Mouse (Mus musculus): Measurements from ENCODE around the gene Ifitm7.
A peak's percentile ranks its signal among the peaks of the same experiment; 100 is the strongest.
"Not testable (repeated sequence)": the region's sequence is repeated elsewhere in the genome, so short reads cannot be mapped to it uniquely, and the experiment has no call there.

Gene Ifitm7

DNA sequence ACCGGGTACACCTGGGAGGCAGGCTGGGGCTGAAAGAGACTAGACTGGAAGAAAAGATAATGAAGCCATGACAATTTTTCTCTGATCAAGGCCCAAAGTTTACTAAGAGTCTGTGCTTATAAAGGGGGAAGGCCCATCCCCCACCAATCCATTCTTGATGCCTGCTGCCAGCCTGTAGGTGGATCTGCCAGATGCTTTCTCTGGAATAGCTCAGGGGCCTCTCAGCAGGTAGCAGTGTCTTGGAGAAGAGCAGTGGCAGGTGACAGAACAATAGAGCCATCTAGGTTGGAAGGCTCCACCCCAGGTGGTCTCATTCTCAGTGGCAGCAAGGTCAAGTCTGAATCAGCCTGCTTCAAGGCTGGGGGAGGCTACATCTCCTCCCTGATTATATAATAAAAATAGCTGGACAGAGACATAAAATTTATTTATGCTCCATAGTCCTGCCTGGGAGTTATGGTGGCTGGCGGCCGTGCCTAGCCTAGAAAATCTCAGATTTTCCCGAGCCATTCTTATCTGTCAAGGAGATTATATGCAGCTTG, 10.3 kb downstream of the Ifitm7 start:
- not testable (repeated sequence) for DNase-seq

DNA sequence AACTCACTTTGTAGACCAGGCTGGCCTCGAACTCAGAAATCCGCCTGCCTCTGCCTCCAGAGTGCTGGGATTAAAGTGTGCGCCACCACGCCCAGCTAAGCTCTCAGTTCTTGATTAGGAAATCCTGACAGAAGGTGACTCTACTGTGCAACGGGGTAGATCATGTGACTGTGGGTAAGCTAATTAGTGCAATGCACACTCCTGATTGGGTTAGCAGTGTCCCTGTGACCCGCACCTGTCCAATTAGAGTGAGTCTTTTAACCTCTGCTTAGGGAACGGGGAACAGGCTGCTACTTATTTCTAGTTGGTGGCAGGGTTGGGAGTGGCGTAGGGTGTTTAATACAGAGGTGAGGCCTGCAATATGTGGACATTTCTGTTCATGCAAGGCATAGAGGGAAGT, 14.6 kb downstream of the Ifitm7 start:
- no peak for DNase-seq

DNA sequence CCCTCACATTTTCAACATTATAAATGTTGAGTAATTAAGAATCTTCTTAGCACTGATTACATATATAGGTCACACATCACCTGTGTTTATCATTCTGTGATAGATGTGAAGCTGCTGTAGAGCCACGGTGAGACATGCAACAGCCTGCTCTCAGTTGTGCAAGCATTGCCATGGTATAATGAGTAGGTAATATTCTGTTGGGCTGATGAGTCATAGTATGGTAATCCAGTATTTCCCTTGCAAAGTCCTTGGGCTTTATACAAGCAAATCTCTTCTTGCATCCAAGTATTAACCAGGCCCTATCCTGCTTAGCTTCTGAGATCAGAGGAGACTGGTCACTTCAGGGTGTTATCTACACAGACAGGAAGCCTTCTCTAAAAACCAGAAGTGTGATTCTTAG, 17.6 kb downstream of the Ifitm7 start:
- DNase-seq: no peak

DNA sequence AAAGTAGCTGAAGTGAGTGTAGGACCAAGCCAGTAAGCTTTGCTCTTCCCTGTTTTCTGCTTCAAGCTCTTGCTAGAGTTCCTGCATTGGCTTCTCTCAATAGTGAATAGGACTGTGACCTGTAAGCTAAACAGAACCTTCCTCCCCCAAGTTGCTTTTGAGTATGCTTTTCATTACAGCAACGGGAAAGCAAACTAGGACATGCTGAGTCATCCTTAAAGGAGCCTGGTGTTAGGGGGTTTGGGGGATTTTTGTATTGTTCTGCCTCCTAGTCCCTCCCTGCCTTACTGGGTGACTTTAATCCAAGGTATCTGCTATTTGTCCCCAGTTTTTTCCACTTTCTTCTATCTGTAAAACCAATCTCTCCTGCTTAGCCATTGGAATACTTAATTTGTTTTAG, 24.6 kb downstream of the Ifitm7 start:
- no peak for DNase-seq

DNA sequence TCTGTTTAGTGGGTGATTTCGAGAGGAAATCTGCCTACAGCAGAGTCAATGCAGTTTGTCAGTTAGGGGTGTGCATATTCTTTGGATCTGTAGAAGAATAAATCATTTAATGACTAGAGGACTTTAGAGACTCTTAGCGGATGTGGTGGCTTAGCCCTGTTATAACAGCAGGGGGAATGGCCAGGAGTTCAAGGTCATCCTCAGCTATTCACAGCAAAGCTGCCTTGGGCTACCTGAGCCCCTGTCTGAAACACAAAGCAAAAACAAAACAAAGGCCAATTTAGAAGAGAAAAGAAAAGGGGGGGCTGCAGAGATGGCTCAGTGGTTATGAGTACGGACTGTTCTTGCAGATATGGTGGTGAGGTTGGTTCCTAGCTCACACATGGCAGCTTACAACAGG, 35.4 kb downstream of the Ifitm7 start:
- DNase-seq: no peak

DNA sequence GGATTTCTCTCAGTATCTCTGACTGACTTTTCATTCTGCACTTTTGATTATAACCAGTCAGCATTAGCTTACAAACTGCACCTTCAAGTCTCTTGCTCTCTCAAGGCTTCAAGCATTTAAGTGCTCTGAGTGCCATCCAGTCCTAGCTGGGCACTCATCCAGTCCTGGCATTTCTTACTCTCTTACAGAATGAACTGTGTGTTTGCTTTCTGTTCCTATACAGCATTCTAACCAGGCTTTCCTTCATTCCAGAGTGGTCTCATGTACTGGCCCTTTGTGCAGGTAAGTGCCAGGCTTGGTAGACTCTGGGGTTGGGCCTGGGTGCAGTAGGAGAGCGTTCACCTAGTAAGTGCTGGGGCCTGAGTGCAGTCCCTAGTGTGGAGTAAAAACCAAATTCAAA, 40.4 kb downstream of the Ifitm7 start:
- DNase-seq: no peak

DNA sequence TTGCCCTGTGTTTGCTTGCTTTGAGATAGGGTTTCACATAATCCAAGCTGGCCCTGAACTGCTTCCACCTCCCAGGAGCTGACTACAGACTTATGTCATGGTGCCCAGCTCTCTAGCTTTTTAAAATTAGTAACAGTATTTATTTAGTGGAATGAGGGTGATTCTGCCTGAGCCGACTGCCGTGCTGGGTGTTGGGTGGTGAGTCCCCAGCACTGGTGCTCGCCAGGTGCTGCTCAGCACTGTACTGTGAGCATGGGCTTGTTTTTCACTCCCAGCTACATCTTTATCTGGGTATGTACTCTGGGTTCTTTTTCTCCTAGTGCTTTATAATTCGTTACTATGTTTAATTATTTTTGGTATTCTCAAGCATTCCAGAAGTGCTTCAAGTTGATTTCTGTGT, 41.5 kb downstream of the Ifitm7 start:
- no peak for DNase-seq

DNA sequence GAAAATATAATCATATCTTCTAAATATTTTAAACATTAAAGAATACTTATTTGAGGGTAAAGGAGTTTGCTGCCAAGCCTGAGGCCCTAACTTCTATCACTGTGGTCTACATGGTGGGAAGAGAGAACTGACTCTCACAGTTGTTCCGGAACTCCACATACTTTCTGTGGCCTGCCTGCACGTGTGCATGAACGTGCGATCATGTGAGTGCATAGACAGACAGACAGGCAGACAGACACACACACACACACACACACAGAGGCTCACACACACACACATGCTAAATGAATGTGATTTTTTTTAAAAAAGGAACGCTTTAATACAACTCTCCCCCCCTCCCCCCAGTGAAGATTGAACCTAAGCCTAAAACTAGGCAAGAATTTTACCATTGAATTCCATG, 41.9 kb downstream of the Ifitm7 start:
- no peak for DNase-seq

DNA sequence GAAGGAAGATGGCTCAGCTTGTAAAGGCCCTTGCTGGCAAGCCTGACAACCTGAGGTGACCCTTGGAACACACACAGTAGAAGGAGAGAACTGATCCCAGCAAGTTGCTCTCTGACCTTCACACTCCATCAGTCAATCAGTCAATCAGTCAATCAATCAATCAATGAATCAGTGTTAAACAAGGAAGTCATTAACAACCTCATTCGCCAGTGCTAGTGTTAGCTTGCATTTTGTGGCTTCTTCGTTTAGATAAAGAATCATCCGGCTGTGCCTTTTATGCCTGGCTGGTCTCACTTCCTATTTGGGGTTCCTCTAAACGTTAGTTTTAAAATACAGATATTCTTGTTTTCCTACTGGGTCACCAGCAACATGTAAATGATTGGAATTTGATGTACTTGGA, 42.5 kb downstream of the Ifitm7 start:
- DNase-seq: no peak

DNA sequence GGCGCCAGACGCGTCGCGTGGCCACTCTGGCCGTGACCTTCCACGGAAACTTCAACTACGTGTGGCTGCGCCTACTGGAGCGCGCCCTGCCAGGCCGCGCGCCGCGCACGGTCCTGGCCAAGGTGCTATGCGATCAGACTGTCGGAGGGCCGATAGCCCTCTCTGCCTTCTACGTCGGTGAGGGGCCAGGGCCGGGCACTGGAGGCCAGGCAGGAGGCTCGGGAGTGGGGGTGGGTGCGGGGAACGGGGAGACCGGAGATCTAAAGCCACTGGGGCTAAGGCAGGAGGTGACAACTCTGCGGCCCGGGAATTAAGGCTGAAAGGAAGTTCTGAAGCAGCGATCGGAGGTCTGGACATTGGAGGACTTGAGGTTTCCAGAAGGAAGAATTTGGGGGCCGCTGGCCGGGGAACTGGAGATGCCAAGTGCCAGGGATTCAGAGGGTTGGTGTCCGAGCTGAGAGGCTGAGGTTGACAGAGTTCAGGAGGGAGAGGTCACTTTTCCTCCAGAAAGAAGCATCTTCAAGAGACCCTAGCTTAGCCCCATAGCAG, 45.8 kb downstream of the Ifitm7 start:
- no peak for DNase-seq

DNA sequence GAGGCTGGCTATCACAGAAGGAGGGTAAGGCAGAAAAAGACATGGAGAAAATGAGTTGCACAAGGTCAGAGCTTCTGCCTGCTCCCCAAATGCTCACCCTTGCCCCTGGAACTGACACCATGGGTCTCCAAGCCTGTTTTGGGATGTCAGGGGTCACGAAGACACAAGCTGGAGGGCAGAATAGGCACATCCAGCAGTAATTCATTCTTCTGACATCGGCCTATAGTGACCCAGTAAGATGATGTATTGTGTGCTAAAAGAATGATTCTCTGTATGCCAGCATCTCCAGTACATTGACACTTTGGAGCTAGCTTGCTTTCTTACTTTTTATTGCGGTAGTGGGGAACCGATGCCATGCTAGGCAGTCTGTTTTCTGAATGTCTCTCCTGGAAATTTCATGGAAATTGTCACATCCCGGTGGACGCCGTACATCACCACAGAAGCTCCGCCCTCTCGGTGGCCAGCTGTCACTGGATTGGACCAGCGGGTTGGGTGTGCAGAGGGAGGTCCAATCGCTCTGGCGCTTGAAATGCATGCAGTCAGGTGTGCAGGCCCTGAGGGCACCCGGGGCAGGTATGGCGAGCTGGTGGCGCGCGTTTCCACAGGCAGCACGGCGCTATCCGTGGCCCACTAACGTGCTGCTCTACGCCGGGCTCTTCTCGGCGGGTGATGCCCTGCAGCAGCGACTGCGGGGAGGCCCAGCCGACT, 46.4 kb downstream of the Ifitm7 start:
- DNase-seq: peak; percentile 88
